Mouse (Mus musculus) embryo, embryonic 10.5 days (tissue): ENCODE measurements around the gene Ankrd26.

Experiments used
- DNase-seq: peaks from one replicate; pipeline ENCODE4 v3.0.0-alpha.2; 2015; ENCODE audit warnings: low spot score

Gene Ankrd26

DNA sequence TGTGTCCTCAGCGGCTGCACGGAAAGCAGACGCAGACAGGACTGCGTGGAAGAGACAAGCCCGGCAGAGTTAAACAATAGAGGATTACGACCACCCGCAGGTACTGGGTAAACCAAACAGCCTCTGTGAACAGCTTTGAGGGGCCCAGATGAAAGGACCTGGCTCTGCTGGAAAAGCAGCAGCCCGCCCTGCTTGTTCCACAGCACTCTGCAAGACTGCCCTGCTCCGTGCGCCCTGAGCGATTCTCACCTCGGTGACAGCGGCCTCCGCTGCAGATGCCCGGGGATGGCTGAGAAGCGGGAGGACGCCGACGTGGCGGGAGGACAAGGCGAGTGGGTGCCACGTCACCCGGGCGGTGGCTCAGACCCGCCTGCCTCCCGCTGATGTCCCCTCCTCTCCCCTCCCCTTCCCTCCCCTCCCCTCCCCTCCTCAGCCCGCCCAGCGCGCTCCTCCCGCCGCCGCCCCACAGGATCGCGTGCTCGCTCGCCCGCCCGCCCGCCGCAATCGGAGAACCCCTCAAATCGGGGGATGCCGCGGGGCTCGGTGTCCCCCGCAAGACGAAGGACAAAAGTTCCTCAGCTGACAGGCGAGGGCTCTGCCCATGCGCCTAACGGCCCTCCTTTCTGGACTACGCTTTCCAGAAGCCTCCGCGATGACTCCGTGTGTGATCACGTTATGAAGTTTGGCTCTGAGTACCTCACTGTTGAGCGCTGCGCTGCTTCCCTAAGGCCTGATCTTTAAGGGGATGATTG lies 82.9 kb downstream of the Ankrd26 start, which contains the start of gene Zfp9:
Gene Zfp9, minus strand, starts transcription at position 364 of the 752 bp plus-strand sequence.
- DNase-seq, result peak; percentile 81

- peak; percentile 57 for DNase-seq
Measured at GRCm38 (mm10) chr6:118477875-118478785, 83.9 kb downstream of the Ankrd26 start.

GRCm38 (mm10) chr6:118462069-118462705 lies 99.8 kb downstream of the Ankrd26 start:
- DNase-seq, result no peak

GRCm38 (mm10) chr6:118457726-118458125 lies 104.3 kb downstream of the Ankrd26 start:
- DNase-seq, result no peak

GRCm38 (mm10) chr6:118455042-118455631 lies 106.9 kb downstream of the Ankrd26 start, which contains the start of gene Zfp248:
Gene Zfp248 (minus strand): TSS chr6:118455528.
- DNase-seq, result peak; percentile 93

- no peak for DNase-seq
Measured at GRCm38 (mm10) chr6:118454452-118454851, 107.6 kb downstream of the Ankrd26 start.
